Mouse (Mus musculus) forebrain, embryonic 12.5 days (tissue): ENCODE measurements around the gene Gm27027. TPM values are rescaled to one million over a fixed set of nuclear protein-coding genes. Genes with fewer than 3 reads are reported as not detected.

Experiments
- ATAC-seq: fragments of 200-750 bp; cut with Nextera tagmentation; 2 replicates; pipeline ENCODE4 v1.8.0; 2017; ENCODE audit warnings: moderate TSS enrichment; ENCODE audit not compliant: low FRiP score
- H3K27ac ChIP-seq: fragments of 300-500 bp; sonication (generic); 2 replicates; pipeline ENCODE4 v1.5.1; 2016; ENCODE audit warnings: mild to moderate bottlenecking
- H3K27me3 ChIP-seq: fragments of 300-500 bp; sonication (generic); 2 replicates; pipeline ENCODE4 v1.6.1; 2016; ENCODE audit warnings: mild to moderate bottlenecking
- H3K36me3 ChIP-seq: fragments of 300-500 bp; sonication (generic); replicated peaks from 2 replicates; pipeline ENCODE4 v1.6.1; 2016; ENCODE audit warnings: mild to moderate bottlenecking
- H3K4me1 ChIP-seq: fragments of 300-500 bp; sonication (generic); 2 replicates; pipeline ENCODE4 v1.6.1; 2016
- H3K4me2 ChIP-seq: fragments of 300-500 bp; sonication (generic); 2 replicates; pipeline ENCODE4 v1.6.1; 2016; ENCODE audit warnings: mild to moderate bottlenecking, moderate library complexity
- H3K4me3 ChIP-seq: fragments of 300-500 bp; sonication (generic); replicated peaks from 2 replicates; pipeline ENCODE4 v1.5.1; 2016; ENCODE audit warnings: mild to moderate bottlenecking
- H3K9ac ChIP-seq: fragments of 300-500 bp; sonication (generic); 2 replicates; pipeline ENCODE4 v1.6.1; 2016; ENCODE audit warnings: mild to moderate bottlenecking
- H3K9me3 ChIP-seq: fragments of 300-500 bp; sonication (generic); 2 replicates; pipeline ENCODE4 v1.6.1; 2016
- WGBS: fragments of 180-500 bp; shearing (Covaris S2); methylation state at CpG from one replicate; pipeline ENCODE4 v1.1.7; 2016; 5-methylcytosine and 5-hydroxymethylcytosine counted together
- polyA plus RNA-seq: library from polyadenylated mRNA; unstranded; fragments of >200 nt; fragmentation: Nextera tagmentation; extraction: Ambion mirVana; gene quantifications from 2 replicates; pipeline ENCODE4 v1.2.1, GENCODE M21; 2016

Gene Gm27027
- polyA plus RNA-seq, 1 experiment from 2014 or later = not detected

DNA sequence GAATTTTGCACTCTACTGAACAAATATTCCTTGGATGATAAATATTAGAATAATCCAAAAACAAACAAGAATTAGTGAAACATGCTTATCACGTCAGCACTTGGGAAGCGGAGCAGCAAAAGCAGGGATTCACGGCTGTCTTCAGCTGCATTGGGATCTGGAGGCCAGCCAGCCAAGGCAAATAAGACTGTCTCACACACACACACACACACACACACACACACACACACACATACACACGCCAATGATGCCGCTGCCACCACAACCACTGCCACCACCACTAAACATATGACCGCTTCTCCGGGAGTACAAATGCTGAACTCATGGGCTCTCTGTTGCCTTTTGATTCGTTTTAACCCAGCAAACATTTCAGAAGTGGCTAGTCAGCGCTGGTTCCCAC lies 42.4 kb downstream of the Gm27027 start:
- ATAC-seq = no peak
- no peak overlapping the region for H3K4me3 ChIP-seq
- H3K36me3 ChIP-seq = no peaks in the 10 kb centered on the region
- peaks cover 37% of the 10 kb centered on the region for H3K27me3 ChIP-seq
- no peak overlapping the region for H3K4me2 ChIP-seq
- no peak overlapping the region for H3K9ac ChIP-seq
- H3K27ac ChIP-seq = no peak overlapping the region
- H3K4me1 ChIP-seq = peaks cover 42% of the 10 kb centered on the region
- whole genome bisulfite sequencing = 84% methylated on average over 9 of the region's 9 CpGs
- H3K9me3 ChIP-seq = no peaks in the 10 kb centered on the region

DNA sequence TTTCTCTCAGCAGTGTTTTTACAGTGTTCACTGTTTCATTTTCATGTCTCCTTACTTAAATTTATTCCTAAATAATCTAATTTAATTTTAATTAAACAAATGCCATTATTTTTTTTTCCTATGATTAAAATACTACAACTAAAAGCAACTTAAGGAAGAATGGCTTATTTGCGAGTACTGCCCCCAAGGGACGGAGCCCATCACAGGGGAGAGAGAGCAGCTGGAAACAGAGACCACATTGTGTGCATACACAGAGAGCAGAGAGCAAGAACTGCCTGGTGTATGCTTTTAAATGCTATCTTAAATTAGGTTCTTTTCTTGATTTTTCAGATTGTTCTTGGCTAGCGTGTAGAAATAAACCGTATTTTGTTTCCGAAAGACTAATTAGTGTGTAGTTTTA lies 49.2 kb downstream of the Gm27027 start:
- no peak overlapping the region for H3K4me3 ChIP-seq
- H3K9ac ChIP-seq = no peak overlapping the region
- no peaks in the 10 kb centered on the region for H3K4me1 ChIP-seq
- H3K36me3 ChIP-seq = no peaks in the 10 kb centered on the region
- no peak for ATAC-seq
- H3K4me2 ChIP-seq = no peak overlapping the region
- WGBS = 57% methylated on average over 5 of the region's 5 CpGs
- H3K9me3 ChIP-seq = peaks cover 8% of the 10 kb centered on the region; the same call in 1 of the 2 replicates
- no peak overlapping the region for H3K27ac ChIP-seq
- no peaks in the 10 kb centered on the region for H3K27me3 ChIP-seq

DNA sequence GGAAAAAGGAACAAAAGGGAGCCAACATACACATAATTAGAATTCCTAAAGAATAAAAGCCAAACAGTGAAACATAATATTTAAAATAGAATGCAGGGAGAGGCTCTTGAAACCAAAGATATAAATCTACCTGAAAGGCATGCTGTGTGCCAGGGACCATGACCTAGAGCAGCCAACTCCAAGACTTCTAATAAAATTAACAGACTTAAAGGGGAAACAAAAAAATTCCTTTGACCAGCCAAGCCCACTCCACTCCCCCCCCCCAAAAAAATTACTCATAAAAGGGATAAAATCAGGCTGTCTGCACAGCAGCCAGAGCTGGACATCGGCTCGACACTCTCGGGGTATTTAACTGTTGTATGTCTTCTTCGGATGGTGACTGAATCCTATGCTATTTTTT lies 51.3 kb downstream of the Gm27027 start:
- no peak overlapping the region for H3K27ac ChIP-seq
- no peak overlapping the region for H3K9ac ChIP-seq
- no peaks in the 10 kb centered on the region for H3K4me1 ChIP-seq
- no peak for ATAC-seq
- H3K36me3 ChIP-seq = no peaks in the 10 kb centered on the region
- no peaks in the 10 kb centered on the region for H3K27me3 ChIP-seq
- 98% methylated on average over 4 of the region's 4 CpGs for WGBS
- H3K9me3 ChIP-seq = peaks cover 8% of the 10 kb centered on the region; the same call in 1 of the 2 replicates
- no peak overlapping the region for H3K4me2 ChIP-seq
- no peak overlapping the region for H3K4me3 ChIP-seq

DNA sequence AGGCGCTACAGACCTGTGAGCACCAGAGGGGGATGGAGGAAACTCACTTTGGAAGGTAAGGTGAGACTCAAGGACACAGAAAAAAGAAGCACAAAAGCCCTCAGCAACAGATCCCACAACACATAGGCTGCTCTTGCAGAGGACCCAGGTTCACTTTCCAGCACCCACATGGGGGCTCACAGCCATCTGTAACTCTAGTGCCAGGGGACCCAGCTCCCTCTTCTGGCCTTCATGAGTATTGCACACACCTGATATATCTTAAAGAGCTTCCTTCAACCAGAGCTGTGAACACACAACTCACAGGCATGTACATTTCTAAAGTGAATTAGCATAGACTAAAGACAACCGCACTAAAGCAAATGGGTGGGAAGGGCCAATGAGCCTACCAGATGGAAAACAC lies 52.1 kb downstream of the Gm27027 start:
- no peaks in the 10 kb centered on the region for H3K4me1 ChIP-seq
- peaks cover 8% of the 10 kb centered on the region; the same call in 1 of the 2 replicates for H3K9me3 ChIP-seq
- no peak overlapping the region for H3K4me3 ChIP-seq
- no peak overlapping the region for H3K4me2 ChIP-seq
- H3K27me3 ChIP-seq = no peaks in the 10 kb centered on the region
- H3K36me3 ChIP-seq = no peaks in the 10 kb centered on the region
- 93% methylated on average over 2 of the region's 2 CpGs for WGBS
- H3K9ac ChIP-seq = no peak overlapping the region
- no peak overlapping the region for H3K27ac ChIP-seq
- ATAC-seq = no peak

DNA sequence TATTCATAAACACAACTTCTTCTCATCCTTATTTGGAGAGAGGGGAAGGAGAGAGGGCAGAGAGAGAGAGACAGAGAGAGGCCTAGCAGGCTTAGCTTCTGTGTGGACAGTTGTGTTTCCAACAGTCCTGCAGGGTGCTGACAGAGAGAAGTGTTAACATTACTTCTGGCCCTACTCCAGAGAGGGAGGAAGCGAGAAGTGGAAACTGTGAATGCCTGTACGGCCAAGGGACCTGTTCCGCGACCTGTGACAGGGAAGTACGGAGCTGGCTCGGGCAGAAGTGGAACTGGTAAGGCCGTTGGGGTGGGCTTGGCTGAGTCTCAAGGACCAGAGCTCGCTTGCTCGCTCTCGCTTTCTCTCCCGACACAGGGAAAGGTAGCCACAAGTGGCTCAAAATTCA lies 54.5 kb downstream of the Gm27027 start:
- 85% methylated on average over 11 of the region's 11 CpGs for WGBS
- H3K36me3 ChIP-seq = no peaks in the 10 kb centered on the region
- H3K9ac ChIP-seq = no peak overlapping the region

DNA sequence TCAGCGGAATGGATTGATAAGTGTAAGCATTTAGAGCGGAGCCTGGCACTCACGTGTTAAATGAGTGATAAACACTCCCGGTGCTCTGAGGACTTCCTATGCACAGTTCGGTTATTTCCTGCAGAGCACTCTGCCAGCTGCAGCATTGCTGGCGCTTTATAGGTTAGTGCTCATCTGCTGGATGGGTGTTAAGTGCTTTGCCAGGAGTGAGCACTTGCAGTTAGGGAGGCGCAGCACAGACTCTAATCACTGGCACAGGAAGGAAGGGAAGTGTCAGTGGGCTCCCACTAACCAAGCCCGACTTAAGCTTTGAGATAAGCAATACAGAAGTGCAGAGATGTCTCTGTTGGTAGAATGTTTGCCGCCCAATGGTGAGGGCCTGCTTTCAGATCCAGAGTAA lies 57.6 kb downstream of the Gm27027 start:
- no peak for ATAC-seq
- Histone ChIP-seq H3K27ac (no peak overlapping the region), H3K4me1 (no peaks in the 10 kb centered on the region), H3K4me3 (no peak overlapping the region), H3K9me3 (peaks cover 3% of the 10 kb centered on the region; the same call in 1 of the 2 replicates), H3K36me3 (no peaks in the 10 kb centered on the region), H3K27me3 (no peaks in the 10 kb centered on the region), H3K9ac (no peak overlapping the region), H3K4me2 (no peak overlapping the region)
- WGBS = 84% methylated on average over 9 of the region's 9 CpGs

More for the DNA sequence above, 54.5 kb downstream of the Gm27027 start:
- peaks cover 8% of the 10 kb centered on the region; the same call in 1 of the 2 replicates for H3K9me3 ChIP-seq
- no peaks in the 10 kb centered on the region for H3K4me1 ChIP-seq
- H3K27me3 ChIP-seq = no peaks in the 10 kb centered on the region
- no peak overlapping the region for H3K4me2 ChIP-seq
- no peak overlapping the region for H3K4me3 ChIP-seq
- H3K27ac ChIP-seq = no peak overlapping the region
- ATAC-seq = no peak

DNA sequence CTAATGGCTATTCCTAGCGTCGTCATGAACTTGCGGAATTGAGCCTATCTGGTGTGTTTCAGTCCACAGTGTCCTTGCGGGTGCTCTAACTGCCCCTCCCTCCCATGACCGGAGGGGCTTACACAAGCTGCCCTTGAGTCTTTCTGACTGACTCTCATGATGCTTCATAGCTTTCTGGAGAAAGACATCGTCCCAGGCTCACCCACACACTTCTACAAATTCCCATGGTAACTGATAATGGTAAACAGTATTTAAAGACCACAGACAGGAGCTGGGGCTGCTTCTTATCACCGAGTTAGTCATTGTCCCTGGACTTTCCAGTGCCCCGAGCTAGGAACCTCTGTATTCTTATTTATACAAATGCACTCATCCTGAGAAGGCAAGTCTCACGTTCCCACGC lies 67.3 kb downstream of the Gm27027 start:
- Histone ChIP-seq H3K9me3 (no peaks in the 10 kb centered on the region), H3K27me3 (0 out of 2 replicates have a peak, but pooled peaks cover 3% of the 10 kb centered on the region), H3K9ac (no peak overlapping the region), H3K27ac (no peak overlapping the region), H3K4me2 (no peak overlapping the region), H3K36me3 (no peaks in the 10 kb centered on the region), H3K4me1 (no peaks in the 10 kb centered on the region), H3K4me3 (no peak overlapping the region)
- ATAC-seq = no peak
- WGBS = 92% methylated on average over 10 of the region's 10 CpGs

DNA sequence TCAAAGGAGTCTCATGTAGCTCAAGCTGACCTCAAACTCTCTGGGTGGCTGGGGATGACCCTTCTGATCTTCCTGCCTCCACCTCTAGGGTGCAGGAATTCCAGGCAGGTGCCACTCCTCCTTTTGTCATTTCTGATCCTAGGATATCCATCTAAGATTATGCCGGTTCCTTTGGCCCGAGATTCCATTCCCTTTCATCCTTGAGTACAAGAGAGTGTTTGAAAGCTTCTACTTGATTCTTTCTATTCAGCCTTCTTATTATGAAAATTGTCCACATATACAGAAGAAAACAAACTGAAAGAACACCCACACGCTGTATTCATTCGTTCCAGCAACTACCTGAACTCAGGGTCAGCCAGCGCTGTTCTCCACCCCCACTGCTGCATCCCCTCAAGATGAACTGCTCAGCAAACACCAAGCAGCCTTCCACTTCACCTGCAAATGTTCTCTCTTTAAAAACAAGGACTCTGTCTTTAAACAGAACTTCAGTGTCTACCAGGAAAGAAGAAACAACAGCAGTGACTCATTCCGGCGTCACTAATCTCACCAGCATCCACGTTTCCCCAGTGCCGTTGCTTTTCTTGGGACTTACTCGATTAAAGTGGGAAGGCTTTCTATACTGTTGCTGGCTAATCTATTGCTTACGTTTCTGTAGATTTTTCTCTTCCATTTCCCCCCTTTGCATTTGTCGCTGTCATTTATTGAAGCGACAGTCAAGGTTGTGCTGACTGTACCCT lies 68.3 kb downstream of the Gm27027 start:
- H3K36me3 ChIP-seq = no peaks in the 10 kb centered on the region
- no peak for ATAC-seq
- no peak overlapping the region for H3K4me2 ChIP-seq
- WGBS = 77% methylated on average over 13 of the region's 13 CpGs
- no peaks in the 10 kb centered on the region for H3K4me1 ChIP-seq
- no peak overlapping the region for H3K9ac ChIP-seq
- no peak overlapping the region for H3K4me3 ChIP-seq
- no peak overlapping the region for H3K27ac ChIP-seq
- H3K9me3 ChIP-seq = no peaks in the 10 kb centered on the region
- 0 out of 2 replicates have a peak, but pooled peaks cover 3% of the 10 kb centered on the region for H3K27me3 ChIP-seq

DNA sequence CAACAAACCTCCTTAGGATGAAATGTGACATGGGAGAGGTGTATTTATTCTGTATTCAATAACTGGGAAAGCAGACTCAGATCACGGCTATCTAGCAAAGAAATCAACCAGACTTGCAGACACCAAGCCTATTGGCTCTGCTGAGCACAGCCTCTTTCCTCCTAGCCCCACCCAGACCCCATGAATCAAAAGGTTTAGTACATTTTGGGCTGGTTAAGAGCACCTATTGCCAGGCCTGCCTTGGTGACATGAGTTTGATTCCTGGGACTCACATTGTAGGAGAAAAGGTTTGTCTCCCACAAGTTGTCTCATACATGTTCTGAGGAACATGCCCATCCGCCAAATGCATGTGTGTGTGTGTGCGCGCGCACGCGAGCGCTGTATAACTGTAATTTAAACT lies 70.0 kb downstream of the Gm27027 start:
- H3K4me1 ChIP-seq = no peaks in the 10 kb centered on the region
- H3K9me3 ChIP-seq = no peaks in the 10 kb centered on the region
- H3K4me2 ChIP-seq = no peak overlapping the region
- 95% methylated on average over 8 of the region's 8 CpGs for WGBS
- H3K9ac ChIP-seq = no peak overlapping the region
- no peaks in the 10 kb centered on the region for H3K36me3 ChIP-seq
- no peak overlapping the region for H3K4me3 ChIP-seq
- no peak for ATAC-seq
- no peak overlapping the region for H3K27ac ChIP-seq
- 0 out of 2 replicates have a peak, but pooled peaks cover 3% of the 10 kb centered on the region for H3K27me3 ChIP-seq

DNA sequence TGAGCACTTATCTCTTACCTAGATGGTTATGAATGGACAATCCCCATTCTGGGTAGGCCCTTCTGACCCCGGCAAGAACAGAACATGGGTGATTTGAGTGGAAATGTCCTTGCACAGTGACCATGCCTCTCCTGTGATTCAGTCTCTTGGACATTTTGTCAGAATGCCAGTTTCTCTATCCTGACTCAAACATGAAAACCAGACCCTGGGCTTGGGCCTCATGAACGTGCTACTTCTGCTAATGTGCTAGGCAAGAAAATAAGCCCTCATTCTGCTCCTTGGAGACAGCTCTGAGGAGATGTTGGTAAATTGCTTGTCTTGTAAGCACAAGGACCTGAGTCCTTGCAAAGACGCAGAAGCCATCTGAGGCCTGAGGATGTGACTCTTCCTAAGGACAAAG lies 77.1 kb downstream of the Gm27027 start:
- ATAC-seq = no peak
- Histone ChIP-seq H3K27ac (no peak overlapping the region), H3K9me3 (no peaks in the 10 kb centered on the region), H3K4me1 (no peaks in the 10 kb centered on the region), H3K9ac (no peak overlapping the region), H3K4me2 (no peak overlapping the region), H3K36me3 (no peaks in the 10 kb centered on the region), H3K4me3 (no peak overlapping the region), H3K27me3 (no peaks in the 10 kb centered on the region)
- WGBS = 86% methylated on average over 3 of the region's 3 CpGs

DNA sequence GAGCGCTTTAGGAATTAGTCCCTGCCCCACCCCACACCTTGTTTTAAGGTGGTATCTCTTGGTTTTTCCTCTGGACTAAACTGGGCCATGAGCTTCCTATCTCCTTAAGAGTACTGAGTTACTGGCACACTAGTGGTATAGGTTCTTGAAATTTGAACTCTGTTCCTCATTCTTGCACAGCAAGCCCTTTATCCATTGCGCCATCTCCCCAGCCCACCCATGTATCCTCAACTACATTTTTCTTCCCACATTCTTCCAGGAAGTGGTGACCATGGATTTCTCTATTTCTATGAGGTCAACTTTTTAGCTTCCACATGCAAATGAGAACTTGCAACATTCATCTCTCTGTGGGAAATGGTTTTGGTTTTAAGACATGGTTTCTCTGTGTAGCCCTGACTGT lies 82.6 kb downstream of the Gm27027 start:
- H3K9me3 ChIP-seq = no peaks in the 10 kb centered on the region
- 96% methylated on average over 2 of the region's 2 CpGs for WGBS
- no peak for ATAC-seq
- no peak overlapping the region for H3K9ac ChIP-seq
- H3K27me3 ChIP-seq = peaks cover 5% of the 10 kb centered on the region; the same call in 1 of the 2 replicates
- H3K36me3 ChIP-seq = no peaks in the 10 kb centered on the region
- 0 out of 2 replicates have a peak, but pooled peaks cover under 1% of the 10 kb centered on the region for H3K4me1 ChIP-seq
- H3K4me3 ChIP-seq = no peak overlapping the region
- H3K4me2 ChIP-seq = no peak overlapping the region
- no peak overlapping the region for H3K27ac ChIP-seq

DNA sequence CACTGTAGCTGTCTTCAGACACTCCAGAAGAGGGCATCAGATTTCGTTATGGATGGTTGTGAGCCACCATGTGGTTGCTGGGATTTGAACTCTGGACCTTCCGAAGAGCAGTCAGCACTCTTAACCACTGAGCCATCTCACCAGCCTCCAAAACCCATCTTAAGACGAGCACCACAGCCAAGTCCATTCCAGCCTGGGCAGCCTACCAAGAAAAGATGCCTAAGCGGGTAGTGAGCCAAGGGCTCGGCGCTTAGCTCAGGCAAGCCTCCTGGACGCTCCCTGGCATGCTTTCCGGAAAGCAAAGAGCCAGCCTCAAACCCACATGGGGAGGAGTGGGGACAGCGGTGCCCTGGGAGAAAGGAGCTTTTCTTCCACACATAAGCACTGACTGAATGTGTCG lies 84.2 kb downstream of the Gm27027 start:
- Histone ChIP-seq H3K9ac (no peak overlapping the region), H3K27me3 (peaks cover 5% of the 10 kb centered on the region; the same call in 1 of the 2 replicates), H3K9me3 (no peaks in the 10 kb centered on the region), H3K4me1 (peaks cover 13% of the 10 kb centered on the region), H3K4me3 (no peak overlapping the region), H3K27ac (no peak overlapping the region), H3K36me3 (no peaks in the 10 kb centered on the region), H3K4me2 (no peak overlapping the region)
- 91% methylated on average over 10 of the region's 10 CpGs for WGBS
- ATAC-seq = no peak

DNA sequence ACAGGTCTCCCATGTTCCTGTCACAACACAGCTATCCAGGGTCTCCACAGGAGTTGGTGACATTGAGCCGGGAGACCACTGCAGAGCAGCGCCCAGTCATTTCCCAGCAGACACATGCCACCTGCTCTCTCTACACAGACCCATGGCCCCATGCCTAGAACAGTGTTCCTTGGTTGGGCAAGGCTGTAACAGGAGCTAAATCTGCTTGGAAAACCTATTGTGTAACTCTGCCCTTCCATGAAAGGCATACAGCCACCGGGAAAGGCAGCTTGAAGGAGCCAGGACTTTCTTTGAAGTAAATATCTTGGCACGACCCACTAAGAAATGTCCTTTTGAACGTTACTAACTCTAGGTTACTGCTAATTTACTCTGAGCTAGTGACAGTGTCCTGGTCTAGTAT lies 86.4 kb downstream of the Gm27027 start:
- Histone ChIP-seq H3K9ac (no peak overlapping the region), H3K36me3 (no peaks in the 10 kb centered on the region), H3K27me3 (peaks cover 5% of the 10 kb centered on the region; the same call in 1 of the 2 replicates), H3K4me1 (peaks cover 13% of the 10 kb centered on the region), H3K9me3 (no peaks in the 10 kb centered on the region), H3K27ac (no peak overlapping the region), H3K4me3 (no peak overlapping the region), H3K4me2 (no peak overlapping the region)
- no peak for ATAC-seq
- WGBS = 73% methylated on average over 5 of the region's 5 CpGs
